Mouse (Mus musculus) lung, embryonic 15.5 days (tissue): ENCODE results near the gene Vmn1r4. TPM values are rescaled to one million over a fixed set of nuclear protein-coding genes. Genes with fewer than 3 reads are reported as not detected.

ENCODE experiments used
- ATAC-seq: fragments of 200-750 bp; cut with Nextera tagmentation; 2 replicates; pipeline ENCODE4 v1.8.0; 2017; ENCODE audit warnings: moderate number of reproducible peaks, borderline replicate concordance; ENCODE audit not compliant: low FRiP score, low TSS enrichment; ENCODE audit errors: extremely low read depth
- H3K27ac ChIP-seq: fragments of 300-500 bp; sonication (generic); 2 replicates; pipeline ENCODE4 v1.5.1; 2015; ENCODE audit warnings: moderate library complexity, mild to moderate bottlenecking, inconsistent platforms
- H3K27me3 ChIP-seq: fragments of 300-500 bp; sonication (generic); 2 replicates; pipeline ENCODE4 v1.6.1; 2015; ENCODE audit warnings: inconsistent platforms
- H3K36me3 ChIP-seq: fragments of 300-500 bp; sonication (generic); 2 replicates; pipeline ENCODE4 v1.6.1; 2015; ENCODE audit warnings: inconsistent platforms
- H3K4me1 ChIP-seq: fragments of 300-500 bp; sonication (generic); 2 replicates; pipeline ENCODE4 v1.6.1; 2015; ENCODE audit warnings: inconsistent platforms
- H3K4me2 ChIP-seq: fragments of 300-500 bp; sonication (generic); 2 replicates; pipeline ENCODE4 v1.6.1; 2015; ENCODE audit warnings: inconsistent platforms, mild to moderate bottlenecking, moderate library complexity
- H3K4me3 ChIP-seq: fragments of 300-500 bp; sonication (generic); 2 replicates; pipeline ENCODE4 v1.5.1; 2015; ENCODE audit warnings: mild to moderate bottlenecking, inconsistent platforms
- H3K9ac ChIP-seq: fragments of 300-500 bp; sonication (generic); 2 replicates; pipeline ENCODE4 v1.6.1; 2015; ENCODE audit warnings: inconsistent platforms
- H3K9me3 ChIP-seq: fragments of 300-500 bp; sonication (generic); 2 replicates; pipeline ENCODE4 v1.6.1; 2016; ENCODE audit warnings: inconsistent platforms
- WGBS: fragments of 180-500 bp; shearing (Covaris S2); methylation state at CpG from one replicate; pipeline ENCODE4 v1.1.7; 2015; 5-methylcytosine and 5-hydroxymethylcytosine counted together
- polyA plus RNA-seq: library from polyadenylated mRNA; unstranded; fragments of >200 nt; fragmentation: Nextera tagmentation; extraction: Ambion mirVana; gene quantifications from 2 replicates; pipeline ENCODE4 v1.2.1, GENCODE M21; 2015

Gene Vmn1r4
- 0.23 and 0.32 TPM in 2 replicates for polyA plus RNA-seq

DNA sequence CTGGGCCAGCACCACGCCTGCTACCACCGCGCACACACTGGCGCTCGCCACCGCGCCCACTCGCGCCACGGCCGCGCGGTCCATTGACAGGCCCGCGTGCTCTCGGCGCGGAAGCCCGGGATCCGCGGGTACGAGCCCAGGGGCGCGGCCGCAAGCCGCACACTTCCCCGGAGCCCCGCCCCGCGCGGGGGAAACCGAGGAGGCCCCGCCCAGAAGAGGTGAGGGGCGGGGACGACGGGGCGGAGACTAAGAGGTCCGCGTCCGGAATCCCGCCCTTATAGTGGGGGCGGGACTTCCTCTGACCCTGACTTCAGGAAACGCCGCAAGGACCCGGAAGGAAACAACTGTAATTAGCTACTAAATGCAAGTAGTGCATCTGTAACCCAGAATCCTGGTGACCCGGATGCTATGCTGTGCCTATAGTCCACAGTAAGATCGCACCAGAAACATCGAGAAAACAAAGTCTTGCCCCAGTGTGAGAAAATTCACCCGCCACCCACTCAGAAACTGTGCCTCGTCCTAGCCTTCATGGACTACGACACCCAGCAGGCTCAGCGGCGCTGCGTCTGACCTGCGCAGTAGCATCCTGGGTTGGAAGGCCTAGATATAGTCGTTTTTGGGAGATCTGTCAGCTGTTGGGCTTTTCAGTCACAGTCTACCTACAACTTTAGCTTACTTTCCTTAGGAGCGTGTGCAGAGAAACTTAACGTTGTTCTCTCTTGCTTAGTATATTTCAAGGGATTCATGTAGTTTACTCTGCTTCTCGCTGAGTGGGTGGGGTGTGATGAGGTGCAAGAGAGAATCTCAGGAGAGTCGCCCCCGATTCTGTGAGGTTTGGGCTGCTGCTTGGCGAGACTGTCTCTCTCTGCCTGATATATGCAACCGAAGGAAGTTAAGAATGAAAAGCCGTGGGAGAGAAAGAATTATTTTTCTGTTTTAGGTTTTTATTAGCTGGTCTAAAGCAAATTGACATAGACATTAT, at the start of gene Vmn1r4, which contains the start of gene Nt5c3:
Gene Vmn1r4, plus strand, starts transcription at position 290 of the 982 bp plus-strand sequence.
Gene Nt5c3, minus strand, starts transcription at position 207 of the 982 bp plus-strand sequence.
- H3K9ac ChIP-seq: peak within 1 kb of the TSS; percentile 68
- H3K27ac ChIP-seq: peak within 1 kb of the TSS; percentile 90
- no peaks in the 10 kb centered on the region for H3K9me3 ChIP-seq
- H3K36me3 ChIP-seq: no peaks in the 10 kb centered on the region
- H3K27me3 ChIP-seq: no peaks in the 10 kb centered on the region
- peak within 1 kb of the TSS; percentile 67 for H3K4me2 ChIP-seq
- peak within 1 kb of the TSS; percentile 76 for H3K4me3 ChIP-seq
- 2% methylated on average over 63 of the region's 64 CpGs for WGBS
- H3K4me1 ChIP-seq: peaks cover 8% of the 10 kb centered on the region; the same call in 1 of the 2 replicates
- peak; percentile 98 for ATAC-seq

DNA sequence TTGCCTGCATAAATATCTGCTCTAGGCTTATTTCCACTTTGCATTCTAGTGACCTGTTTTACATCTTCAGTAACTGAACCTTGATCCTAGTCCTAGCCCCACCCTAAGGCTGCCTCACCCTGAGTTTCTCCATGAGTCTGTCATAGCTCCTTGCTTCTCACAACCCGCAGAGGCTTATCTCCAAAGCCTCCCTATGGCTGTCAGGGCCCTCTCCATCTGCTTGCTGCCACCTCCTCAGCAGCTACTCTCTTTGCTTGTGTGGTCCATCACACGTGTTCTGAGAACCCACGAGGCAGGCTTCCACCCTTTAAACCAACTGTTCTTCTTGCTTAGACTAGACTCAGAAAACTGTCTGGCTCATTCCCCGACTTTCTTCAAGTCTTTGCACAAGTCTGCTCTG, 46.9 kb upstream of the Vmn1r4 start:
- no peak overlapping the region for H3K9ac ChIP-seq
- peaks cover 47% of the 10 kb centered on the region for H3K36me3 ChIP-seq
- no peaks in the 10 kb centered on the region for H3K27me3 ChIP-seq
- ATAC-seq: no peak
- no peak overlapping the region for H3K27ac ChIP-seq
- 80% methylated on average over 4 of the region's 4 CpGs for WGBS
- H3K4me3 ChIP-seq: no peak overlapping the region
- H3K4me1 ChIP-seq: no peaks in the 10 kb centered on the region
- H3K9me3 ChIP-seq: no peaks in the 10 kb centered on the region
- H3K4me2 ChIP-seq: no peak overlapping the region

DNA sequence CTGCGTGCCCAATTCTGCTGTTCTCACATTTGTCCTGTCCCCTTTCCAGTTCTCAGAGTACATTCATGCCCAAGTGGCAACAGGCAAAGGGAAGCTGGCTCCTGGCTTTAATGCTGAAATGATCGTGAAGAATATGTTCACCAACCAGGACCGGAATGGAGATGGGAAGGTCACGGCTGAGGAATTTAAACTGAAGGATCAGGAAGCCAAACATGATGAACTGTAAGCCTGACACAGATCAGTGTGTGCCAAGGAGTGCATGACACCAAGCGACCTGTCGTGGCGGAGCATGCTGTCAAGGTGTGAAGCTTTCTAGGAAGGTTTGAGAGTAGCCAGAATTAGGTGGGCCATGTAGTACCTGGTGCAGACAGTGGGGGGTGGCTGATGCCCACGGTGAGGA, 45.8 kb upstream of the Vmn1r4 start:
- no peak overlapping the region for H3K4me3 ChIP-seq
- H3K27me3 ChIP-seq: no peaks in the 10 kb centered on the region
- H3K9ac ChIP-seq: no peak overlapping the region
- WGBS: 90% methylated on average over 8 of the region's 8 CpGs
- H3K36me3 ChIP-seq: peaks cover 52% of the 10 kb centered on the region
- no peaks in the 10 kb centered on the region for H3K9me3 ChIP-seq
- no peak for ATAC-seq
- H3K4me1 ChIP-seq: no peaks in the 10 kb centered on the region
- H3K4me2 ChIP-seq: no peak overlapping the region
- no peak overlapping the region for H3K27ac ChIP-seq

GRCm38 (mm10) chr6:56879352-56879955, 44.4 kb upstream of the Vmn1r4 start:
- H3K9ac ChIP-seq: no peak overlapping the region
- H3K4me1 ChIP-seq: no peaks in the 10 kb centered on the region
- ATAC-seq: no peak
- 14% methylated on average over 1 of the region's 1 CpGs for WGBS
- H3K9me3 ChIP-seq: no peaks in the 10 kb centered on the region
- H3K4me3 ChIP-seq: no peak overlapping the region
- H3K4me2 ChIP-seq: no peak overlapping the region
- no peak overlapping the region for H3K27ac ChIP-seq
- no peaks in the 10 kb centered on the region for H3K27me3 ChIP-seq
- peaks cover 55% of the 10 kb centered on the region for H3K36me3 ChIP-seq

DNA sequence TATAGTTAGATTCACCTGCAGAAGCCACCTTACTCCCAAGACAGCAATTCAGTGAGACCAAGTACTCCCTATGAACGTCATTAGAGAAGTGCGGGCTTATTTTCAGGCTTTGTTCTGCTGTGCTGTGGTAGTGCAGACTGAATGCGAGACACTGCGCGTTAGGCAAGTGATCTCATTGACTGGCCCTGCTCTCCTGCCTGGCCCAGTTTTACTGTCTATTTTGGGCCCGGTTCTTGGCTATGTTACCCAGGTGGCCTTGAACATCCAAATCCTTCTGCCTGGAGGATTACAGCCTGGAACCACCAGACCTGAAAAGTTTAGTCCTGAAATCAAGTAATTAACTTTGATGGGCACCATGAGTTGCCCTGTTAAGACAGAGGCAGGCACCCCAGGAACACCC, 35.3 kb upstream of the Vmn1r4 start:
- WGBS: 92% methylated on average over 6 of the region's 6 CpGs
- Histone ChIP-seq H3K4me2 (no peak overlapping the region), H3K9ac (no peak overlapping the region), H3K36me3 (peaks cover 31% of the 10 kb centered on the region), H3K27ac (no peak overlapping the region), H3K9me3 (no peaks in the 10 kb centered on the region), H3K27me3 (no peaks in the 10 kb centered on the region), H3K4me3 (no peak overlapping the region), H3K4me1 (no peaks in the 10 kb centered on the region)
- no peak for ATAC-seq

DNA sequence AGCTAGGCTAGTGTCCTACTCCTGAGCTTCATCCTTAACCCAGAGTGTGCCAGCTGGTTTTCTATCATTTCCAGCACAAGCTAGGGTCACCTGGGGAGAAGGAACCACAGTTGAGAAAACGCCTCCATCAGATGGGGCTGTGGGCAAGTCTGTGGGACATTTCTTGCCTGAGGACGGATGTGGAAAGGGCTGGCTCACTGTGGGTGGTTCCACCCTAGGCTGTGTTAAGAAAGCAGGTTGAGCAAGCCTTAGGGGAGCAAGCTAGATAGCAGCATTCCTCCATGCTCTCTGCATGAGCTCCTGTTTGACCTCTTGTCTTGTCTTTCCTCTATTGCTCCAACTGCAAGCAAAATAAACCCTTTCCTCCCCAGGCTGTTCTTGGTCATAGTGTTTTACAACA, 33.1 kb upstream of the Vmn1r4 start:
- Histone ChIP-seq H3K9me3 (no peaks in the 10 kb centered on the region), H3K27ac (no peak overlapping the region), H3K4me1 (no peaks in the 10 kb centered on the region), H3K4me3 (no peak overlapping the region), H3K27me3 (no peaks in the 10 kb centered on the region), H3K36me3 (peaks cover 22% of the 10 kb centered on the region; the same call in 1 of the 2 replicates), H3K4me2 (no peak overlapping the region), H3K9ac (no peak overlapping the region)
- 87% methylated on average over 2 of the region's 2 CpGs for WGBS
- ATAC-seq: no peak

GRCm38 (mm10) chr6:56899601-56900000, 24.2 kb upstream of the Vmn1r4 start:
- Histone ChIP-seq H3K36me3 (no peaks in the 10 kb centered on the region), H3K4me1 (peaks cover 4% of the 10 kb centered on the region), H3K27ac (no peak overlapping the region), H3K9me3 (no peaks in the 10 kb centered on the region), H3K4me3 (no peak overlapping the region), H3K9ac (no peak overlapping the region), H3K4me2 (no peak overlapping the region), H3K27me3 (no peaks in the 10 kb centered on the region)
- ATAC-seq: no peak
- 76% methylated on average over 3 of the region's 3 CpGs for WGBS

- Histone ChIP-seq H3K4me2 (no peak overlapping the region), H3K27me3 (no peaks in the 10 kb centered on the region), H3K9ac (no peak overlapping the region), H3K4me1 (peaks cover 8% of the 10 kb centered on the region), H3K9me3 (no peaks in the 10 kb centered on the region), H3K36me3 (no peaks in the 10 kb centered on the region), H3K27ac (no peak overlapping the region), H3K4me3 (no peak overlapping the region)
- 54% methylated on average over 3 of the region's 3 CpGs for WGBS
- no peak for ATAC-seq
Observed at GRCm38 (mm10) chr6:56901336-56901735, 22.5 kb upstream of the Vmn1r4 start.

GRCm38 (mm10) chr6:56901824-56902386, 21.9 kb upstream of the Vmn1r4 start:
- WGBS: 27% methylated on average over 12 of the region's 12 CpGs
- ATAC-seq: peak; percentile 76; the same call in 1 of the 2 replicates

GRCm38 (mm10) chr6:56902606-56903520, 21.0 kb upstream of the Vmn1r4 start:
- H3K4me1 ChIP-seq: peaks cover 8% of the 10 kb centered on the region
- H3K27ac ChIP-seq: no peak overlapping the region
- H3K9ac ChIP-seq: no peak overlapping the region
- no peak overlapping the region for H3K4me2 ChIP-seq
- 68% methylated on average over 7 of the region's 7 CpGs for WGBS
- no peaks in the 10 kb centered on the region for H3K36me3 ChIP-seq
- no peaks in the 10 kb centered on the region for H3K9me3 ChIP-seq
- no peak for ATAC-seq
- no peaks in the 10 kb centered on the region for H3K27me3 ChIP-seq
- no peak overlapping the region for H3K4me3 ChIP-seq

More at GRCm38 (mm10) chr6:56901824-56902386, 21.9 kb upstream of the Vmn1r4 start:
- no peaks in the 10 kb centered on the region for H3K9me3 ChIP-seq
- 0 out of 2 replicates have a peak overlapping the region, but pooled peaks have one; percentile 4 for H3K4me3 ChIP-seq
- H3K4me1 ChIP-seq: peaks cover 8% of the 10 kb centered on the region
- no peak overlapping the region for H3K9ac ChIP-seq
- H3K4me2 ChIP-seq: peak overlapping the region; percentile 23
- H3K27me3 ChIP-seq: no peaks in the 10 kb centered on the region
- H3K36me3 ChIP-seq: no peaks in the 10 kb centered on the region
- H3K27ac ChIP-seq: peak overlapping the region; percentile 2; the same call in 1 of the 2 replicates

DNA sequence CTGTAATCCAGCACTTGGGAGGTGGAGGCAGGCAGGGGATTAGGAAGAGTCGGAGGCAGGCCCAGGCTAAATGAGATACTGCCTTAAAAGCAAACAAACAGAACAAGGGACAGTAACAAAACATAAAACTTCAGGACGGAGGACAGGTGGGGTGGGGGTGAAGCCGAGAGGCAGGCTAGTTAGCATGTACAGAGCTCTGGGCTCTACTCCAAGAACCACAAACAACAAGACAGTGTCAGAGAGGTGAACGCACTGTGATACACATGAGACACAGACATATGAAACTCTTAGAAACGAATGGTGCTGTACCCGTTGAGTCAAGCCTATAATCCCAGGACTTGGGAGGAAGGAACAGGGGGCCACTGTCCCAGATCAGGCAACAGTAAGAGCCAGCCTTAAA, 20.0 kb upstream of the Vmn1r4 start:
- H3K36me3 ChIP-seq: no peaks in the 10 kb centered on the region
- H3K4me2 ChIP-seq: no peak overlapping the region
- no peak for ATAC-seq
- 37% methylated on average over 6 of the region's 6 CpGs for WGBS
- no peak overlapping the region for H3K9ac ChIP-seq
- peaks cover 8% of the 10 kb centered on the region for H3K4me1 ChIP-seq
- no peaks in the 10 kb centered on the region for H3K9me3 ChIP-seq
- H3K27ac ChIP-seq: no peak overlapping the region
- H3K4me3 ChIP-seq: no peak overlapping the region
- no peaks in the 10 kb centered on the region for H3K27me3 ChIP-seq
